Mouse (Mus musculus) myocyte (in vitro differentiated cells): ENCODE results near the gene Apba3.

Experiments used
- MYOG ChIP-seq, 3 experiments: IDR thresholded peaks; one replicate each; pipeline ENCODE4 v1.6.1; 2011; ENCODE audit warnings: control low read depth in 2 of 3, low read depth in 2 of 3, mild to moderate bottlenecking in 2 of 3; ENCODE audit not compliant: insufficient read length in 2 of 3, control insufficient read depth in 1 of 3, insufficient read depth in 1 of 3
- POLR2A ChIP-seq: IDR thresholded peaks from one replicate; pipeline ENCODE4 v1.6.1; 2011; ENCODE audit warnings: low read depth, mild to moderate bottlenecking, control low read depth, moderate library complexity; ENCODE audit not compliant: insufficient read length

DNA sequence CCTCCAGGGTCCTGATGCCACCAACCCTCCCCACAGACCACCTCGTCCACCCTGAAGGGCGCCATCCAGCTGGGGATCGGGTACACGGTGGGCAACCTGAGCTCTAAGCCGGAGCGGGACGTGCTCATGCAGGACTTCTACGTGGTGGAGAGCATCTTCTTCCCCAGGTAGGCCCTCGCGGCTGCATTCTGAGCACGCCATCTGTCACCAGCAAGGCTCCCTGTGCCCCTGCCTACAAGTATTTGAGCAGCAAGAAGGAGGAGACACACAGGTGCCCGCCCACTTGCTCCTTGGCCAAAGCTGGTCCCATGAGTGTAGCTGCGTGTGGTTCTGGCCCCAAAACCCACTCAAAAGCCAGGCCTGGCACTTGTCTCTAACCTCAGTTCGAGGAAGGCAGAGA lies 38.9 kb downstream of the Apba3 start:
- TF ChIP-seq POLR2A, result no peak
- no peak for TF ChIP-seq MYOG (IDR thresholded peaks at IDR 0.05; ENCODE audit: control insufficient read depth in 1 of 3, insufficient read depth in 1 of 3, insufficient read length in 2 of 3, low read depth in 2 of 3)
